Mouse (Mus musculus): ENCODE measurements around the gene Psmb9. TPM values are rescaled to one million over a fixed set of nuclear protein-coding genes. Genes with fewer than 3 reads are reported as not detected.
"Not testable (repeated sequence)": the region's sequence is repeated elsewhere in the genome, so short reads cannot be mapped to it uniquely, and the experiment has no call there.

The Psmb9 gene
- 251 and 261 TPM in 2 replicates for polyA plus RNA-seq (2015; fragmentation: Nextera tagmentation; extraction: Ambion mirVana)

DNA sequence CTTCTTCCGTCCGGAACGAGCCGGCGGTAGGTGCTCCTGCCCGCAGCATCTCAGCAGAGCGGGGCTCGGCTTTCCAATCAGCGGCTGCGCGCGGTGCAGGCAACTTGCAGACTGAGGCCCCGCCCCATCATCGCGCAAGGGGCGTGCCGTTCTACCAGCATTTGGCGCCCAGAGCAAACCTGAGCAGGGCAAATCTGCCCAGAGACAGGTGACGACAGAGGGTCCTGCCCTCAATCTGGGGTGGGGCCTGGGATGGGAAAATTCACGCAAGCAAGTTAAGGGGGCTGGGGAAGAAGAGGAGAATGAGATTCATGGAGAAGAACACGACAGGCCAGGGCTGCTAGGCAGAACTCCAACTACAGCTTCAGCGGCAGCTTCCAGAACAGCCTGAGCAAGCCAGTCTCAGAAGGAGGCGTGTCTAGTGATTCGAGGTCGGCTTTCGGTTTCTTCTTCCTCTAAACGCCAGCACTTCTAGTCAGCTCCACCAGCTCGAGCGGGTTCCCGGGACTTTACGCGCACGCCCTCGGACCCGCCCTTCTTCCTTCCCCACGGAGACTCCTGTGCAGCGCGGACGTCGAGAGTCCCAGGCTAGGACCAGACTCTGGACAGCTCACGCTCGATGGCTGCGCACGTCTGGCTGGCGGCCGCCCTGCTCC, at the start of gene Psmb9, which contains the start of gene Tap1:
Gene Psmb9, minus strand, starts transcription at position 504 of the 656 bp plus-strand sequence.
Gene Tap1, plus strand, starts transcription at position 293 of the 656 bp plus-strand sequence.
- DNase-seq (ENCODE audit: low spot score): peak; percentile 99

DNA sequence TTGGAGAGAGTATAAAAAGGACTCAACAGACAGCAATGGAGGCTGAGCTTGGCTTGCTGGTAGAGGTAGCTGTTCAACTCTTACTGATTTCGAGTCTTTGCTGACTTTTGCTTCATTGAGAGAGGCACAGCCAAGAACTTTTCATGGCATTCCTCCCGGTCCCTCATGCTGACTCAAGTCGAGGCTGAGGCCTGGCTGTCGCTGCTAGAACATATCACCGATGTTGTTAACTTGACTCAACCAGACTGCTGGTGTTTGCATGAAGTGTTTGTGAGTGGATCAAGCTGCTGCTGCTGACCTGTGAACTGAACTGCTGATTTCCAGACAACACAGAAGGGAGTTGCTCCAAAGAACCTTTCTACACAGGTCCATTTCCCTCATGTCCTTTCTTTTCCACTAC, 49.1 kb upstream of the Psmb9 start:
- DNase-seq (ENCODE audit: low spot score): no peak

DNA sequence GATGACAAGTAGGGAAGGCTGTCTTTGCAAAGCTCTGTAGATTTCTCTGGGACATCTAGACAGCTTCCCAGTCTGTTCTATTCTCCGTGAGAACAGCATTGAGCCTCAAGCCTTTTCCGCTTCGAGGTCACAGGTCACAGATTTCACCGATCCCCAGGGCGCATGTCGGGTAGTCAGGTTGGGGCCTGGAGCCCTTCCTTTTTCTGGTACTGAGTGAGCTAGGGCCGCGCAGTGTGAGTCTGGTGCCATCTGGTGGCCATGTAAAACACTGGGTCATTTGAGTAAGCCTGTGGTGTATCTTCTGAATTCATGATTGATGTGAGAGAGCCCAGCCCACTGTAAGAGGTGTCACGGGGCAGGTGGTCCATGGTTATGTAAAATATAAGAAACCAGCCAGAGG, 47.4 kb upstream of the Psmb9 start:
- DNase-seq (ENCODE audit: low spot score): peak; percentile 93

DNA sequence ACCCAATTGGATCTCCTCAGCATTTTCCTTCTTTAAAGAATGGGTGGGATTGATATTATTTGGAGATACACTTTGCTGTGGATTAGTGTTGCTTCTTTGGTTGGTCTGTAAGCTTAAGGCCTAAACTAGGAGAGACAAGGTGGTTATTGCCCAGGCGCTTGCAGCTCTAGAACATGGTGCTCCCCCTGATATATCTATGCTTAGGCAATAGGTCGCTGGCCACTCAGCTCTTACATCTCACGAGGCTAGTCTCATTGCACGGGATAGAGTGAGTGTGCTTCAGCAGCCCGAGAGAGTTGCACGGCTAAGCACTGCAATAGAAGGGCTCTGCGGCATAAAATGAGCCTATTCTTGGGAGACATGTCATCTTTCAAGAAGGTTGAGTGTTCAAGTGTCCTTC, 44.5 kb upstream of the Psmb9 start:
- DNase-seq (ENCODE audit: low spot score): not testable (repeated sequence)

DNA sequence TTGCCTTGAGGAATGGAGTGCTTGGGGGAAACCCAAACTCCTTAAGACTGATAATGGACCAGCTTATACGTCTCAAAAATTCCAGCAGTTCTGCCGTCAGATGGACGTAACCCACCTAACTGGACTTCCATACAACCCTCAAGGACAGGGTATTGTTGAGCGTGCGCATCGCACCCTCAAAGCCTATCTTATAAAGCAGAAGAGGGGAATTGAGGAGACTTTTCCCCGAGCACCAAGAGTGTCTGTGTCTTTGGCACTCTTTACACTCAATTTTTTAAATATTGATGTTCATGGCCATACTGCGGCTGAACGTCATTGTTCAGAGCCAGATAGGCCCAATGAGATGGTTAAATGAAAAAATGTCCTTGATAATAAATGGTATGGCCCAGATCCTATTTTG, 43.4 kb upstream of the Psmb9 start:
- not testable (repeated sequence) for DNase-seq (ENCODE audit: low spot score)

GRCm38 (mm10) chr17:34225911-34226310, 38.3 kb upstream of the Psmb9 start:
- not testable (repeated sequence) for DNase-seq (ENCODE audit: low spot score)

GRCm38 (mm10) chr17:34225426-34225825, 37.9 kb upstream of the Psmb9 start:
- no peak for DNase-seq (ENCODE audit: low spot score)

GRCm38 (mm10) chr17:34224816-34225215, 37.3 kb upstream of the Psmb9 start:
- no peak for DNase-seq (ENCODE audit: low spot score)

DNA sequence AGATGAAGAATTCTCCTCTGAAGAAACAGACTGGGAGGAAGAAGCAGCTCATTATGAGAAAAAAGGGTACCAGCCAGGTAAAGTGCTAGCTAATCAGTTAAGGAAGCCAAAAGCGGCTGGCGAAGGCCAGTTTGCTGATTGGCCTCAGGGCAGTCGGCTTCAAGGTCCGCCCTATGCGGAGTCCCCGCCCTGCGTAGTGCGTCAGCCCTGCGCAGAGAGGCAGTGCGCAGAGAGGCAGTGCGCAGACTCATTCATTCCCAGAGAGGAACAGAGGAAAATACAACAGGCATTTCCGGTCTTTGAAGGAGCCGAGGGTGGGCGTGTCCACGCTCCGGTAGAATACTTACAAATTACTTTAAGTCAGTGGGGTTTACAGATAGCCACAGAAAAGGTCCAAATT, 32.8 kb upstream of the Psmb9 start:
- not testable (repeated sequence) for DNase-seq (ENCODE audit: low spot score)

- DNase-seq (ENCODE audit: low spot score): not testable (repeated sequence)
Observed at GRCm38 (mm10) chr17:34219801-34220200, 32.2 kb upstream of the Psmb9 start.

DNA sequence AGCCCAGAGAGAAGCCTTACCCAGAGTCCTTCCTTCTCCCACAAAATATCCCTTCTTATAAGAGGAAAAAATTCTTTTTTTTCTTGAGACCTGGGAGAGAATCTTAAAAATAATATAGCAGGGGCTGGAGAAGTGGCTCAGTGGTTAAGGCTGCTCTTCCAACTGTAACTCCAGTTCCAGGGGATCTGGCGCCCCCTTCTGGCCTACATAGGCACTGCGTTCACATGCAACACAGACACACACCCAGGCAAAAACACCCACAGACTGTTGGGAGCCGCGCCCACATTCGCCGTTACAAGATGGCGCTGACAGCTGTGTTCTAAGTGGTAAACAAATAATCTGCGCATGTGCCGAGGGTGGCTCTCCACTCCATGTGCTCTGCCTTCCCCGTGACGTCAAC, 31.5 kb upstream of the Psmb9 start:
- DNase-seq (ENCODE audit: low spot score): peak; percentile 68

- DNase-seq (ENCODE audit: low spot score): no peak
Observed at GRCm38 (mm10) chr17:34218675-34219074, 31.1 kb upstream of the Psmb9 start.

- no peak for DNase-seq (ENCODE audit: low spot score)
Observed at GRCm38 (mm10) chr17:34217986-34218385, 30.4 kb upstream of the Psmb9 start.

- DNase-seq (ENCODE audit: low spot score): no peak
Observed at GRCm38 (mm10) chr17:34217216-34217928, 29.8 kb upstream of the Psmb9 start.

DNA sequence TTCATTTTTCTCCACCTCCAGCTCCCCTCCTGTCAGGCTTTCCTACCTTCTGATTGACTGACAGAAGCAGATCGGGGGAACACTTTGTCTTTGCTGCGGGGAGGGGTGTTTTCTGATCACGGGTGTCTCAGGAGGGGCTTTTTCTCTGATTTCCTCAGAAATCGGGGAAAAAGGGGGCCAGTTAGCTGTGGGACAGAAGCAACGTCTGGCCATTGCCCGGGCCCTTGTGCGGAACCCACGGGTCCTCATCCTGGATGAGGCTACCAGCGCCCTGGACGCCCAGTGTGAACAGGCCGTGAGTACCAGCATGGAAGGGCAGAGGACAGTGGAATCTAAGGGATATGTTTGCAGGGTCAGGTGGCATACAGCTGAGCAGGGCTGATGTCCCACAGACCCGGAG, 27.6 kb upstream of the Psmb9 start:
- no peak for DNase-seq (ENCODE audit: low spot score)

DNA sequence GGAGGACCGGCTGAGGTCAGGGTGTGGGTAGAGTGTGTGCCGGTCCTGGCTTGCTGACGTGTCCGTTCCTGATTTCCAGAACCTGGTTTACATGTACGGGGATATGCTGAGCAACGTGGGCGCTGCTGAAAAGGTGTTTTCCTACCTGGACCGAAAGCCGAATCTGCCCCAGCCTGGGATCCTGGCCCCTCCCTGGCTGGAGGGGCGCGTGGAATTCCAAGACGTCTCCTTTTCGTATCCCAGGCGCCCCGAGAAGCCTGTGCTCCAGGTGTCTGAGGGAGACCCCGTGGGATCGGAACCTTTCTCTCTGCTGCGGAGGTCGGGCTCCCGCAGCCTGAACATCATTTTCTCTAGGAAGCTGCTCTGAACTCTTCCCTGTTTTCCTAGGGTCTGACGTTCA, 26.4 kb upstream of the Psmb9 start:
- DNase-seq (ENCODE audit: low spot score): no peak

DNA sequence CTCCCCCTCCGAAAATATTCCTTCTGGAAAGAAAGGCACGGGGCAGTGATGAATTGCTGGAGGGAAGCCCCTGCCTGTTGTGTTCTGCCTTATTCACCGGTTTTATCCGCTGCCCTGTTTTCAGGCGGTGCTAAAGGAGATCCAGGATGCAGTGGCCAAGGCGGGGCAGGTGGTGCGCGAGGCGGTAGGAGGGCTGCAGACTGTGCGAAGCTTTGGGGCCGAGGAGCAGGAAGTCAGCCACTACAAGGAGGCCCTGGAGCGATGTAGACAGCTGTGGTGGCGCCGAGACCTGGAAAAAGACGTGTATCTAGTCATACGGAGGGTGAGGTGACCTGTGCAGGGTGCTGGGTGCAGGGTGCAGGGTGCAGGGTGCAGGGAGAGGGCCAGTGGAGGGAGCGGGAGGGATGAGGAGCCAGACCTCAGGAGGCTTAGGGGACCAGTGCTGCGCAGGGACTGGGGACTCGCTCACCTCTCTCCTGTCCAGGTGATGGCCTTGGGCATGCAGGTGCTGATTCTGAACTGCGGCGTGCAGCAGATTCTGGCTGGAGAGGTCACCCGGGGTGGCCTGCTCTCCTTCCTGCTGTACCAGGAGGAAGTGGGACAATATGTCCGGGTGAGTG, 24.3 kb upstream of the Psmb9 start:
- peak; percentile 83 for DNase-seq (ENCODE audit: low spot score)

DNA sequence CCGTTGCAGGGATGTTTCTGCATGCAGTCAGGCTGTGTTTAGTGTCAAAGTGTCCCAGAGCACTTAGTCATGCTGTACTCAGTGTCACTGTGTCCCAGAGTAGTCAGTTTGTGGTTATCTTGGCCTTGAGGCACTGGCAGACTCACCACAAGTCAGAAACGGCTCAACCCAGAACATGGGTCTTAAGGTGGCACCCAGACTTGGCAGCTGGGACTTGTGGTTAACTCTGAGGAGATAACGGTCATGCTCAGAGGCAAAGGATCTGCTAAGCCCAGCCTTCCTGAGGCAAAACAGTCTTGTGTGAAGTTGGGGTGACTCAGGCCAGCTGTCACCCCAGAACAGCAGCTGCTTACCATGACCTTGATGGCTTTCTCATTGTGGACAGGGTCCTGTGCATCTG, 23.0 kb upstream of the Psmb9 start:
- DNase-seq (ENCODE audit: low spot score): peak; percentile 82

- DNase-seq (ENCODE audit: low spot score): no peak
Observed at GRCm38 (mm10) chr17:34209680-34210079, 22.1 kb upstream of the Psmb9 start.

DNA sequence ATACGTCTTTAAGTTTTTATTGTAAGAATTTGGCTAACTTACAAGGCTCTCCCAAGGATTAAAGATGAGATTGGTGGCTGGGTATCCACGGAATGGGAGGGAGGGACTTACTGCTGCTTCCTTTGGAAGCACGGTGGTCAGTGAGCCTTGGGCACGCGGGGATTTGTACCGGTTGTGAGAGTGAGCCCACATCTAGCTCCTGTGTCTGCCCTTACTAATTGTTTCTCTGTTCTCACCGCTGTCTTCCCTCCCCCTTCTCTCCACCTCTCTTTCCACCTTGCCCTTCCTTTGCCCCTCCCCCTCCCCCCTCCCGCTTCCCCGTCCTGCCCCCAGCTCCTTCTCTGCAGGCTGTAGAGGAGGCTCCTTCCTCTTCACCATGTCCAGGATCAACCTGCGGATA, 20.9 kb upstream of the Psmb9 start:
- no peak for DNase-seq (ENCODE audit: low spot score)

DNA sequence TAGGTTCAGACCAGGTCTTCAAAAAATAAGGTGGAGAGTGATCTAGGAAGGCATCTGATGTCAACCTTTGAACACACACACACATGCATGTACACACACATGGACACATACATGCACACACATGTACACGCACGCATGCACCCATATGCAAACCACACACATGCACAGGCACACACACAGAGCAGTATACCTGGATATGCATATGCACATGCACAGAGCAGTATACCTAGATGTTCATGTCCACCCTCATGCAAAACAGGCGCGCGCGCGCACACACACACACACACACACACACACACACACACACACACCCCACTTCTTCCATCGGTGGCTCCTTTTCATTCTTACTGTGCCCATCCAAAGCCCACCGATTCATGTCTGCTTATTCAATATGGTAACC, 20.3 kb upstream of the Psmb9 start:
- DNase-seq (ENCODE audit: low spot score): no peak

DNA sequence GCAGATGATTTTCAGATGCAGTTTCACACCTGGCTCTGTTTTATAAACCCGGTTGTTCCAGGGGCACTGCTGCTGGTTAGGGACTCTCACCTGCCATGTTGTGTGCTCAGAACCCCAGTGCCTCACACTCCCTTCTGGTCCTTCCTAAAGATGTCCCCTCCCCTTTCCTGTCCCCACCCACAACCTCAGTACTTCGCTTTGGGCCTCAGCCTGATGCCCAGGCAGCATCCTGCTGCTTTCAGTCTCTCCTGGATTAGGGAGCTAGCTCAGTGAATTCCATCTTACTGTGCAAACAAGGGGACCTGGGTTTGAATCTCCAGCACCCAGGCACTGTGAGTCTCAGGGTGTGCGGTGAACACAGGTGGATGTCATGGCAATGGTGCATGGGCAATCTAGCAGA, 19.9 kb upstream of the Psmb9 start:
- peak; percentile 50 for DNase-seq (ENCODE audit: low spot score)
